Mouse (Mus musculus): ENCODE measurements around the gene Trpm8. TPM values are rescaled to one million over a fixed set of nuclear protein-coding genes. Genes with fewer than 3 reads are reported as not detected.

Trpm8 gene
- polyA plus RNA-seq, 1 experiment from 2014 or later = not detected

- no peaks in the 10 kb centered on the region for H3K4me1 ChIP-seq (replicated peaks; ENCODE audit: control insufficient read depth, insufficient read depth, low read length)
- no peaks in the 10 kb centered on the region for H3K36me3 ChIP-seq (ENCODE audit: control insufficient read depth, insufficient read depth)
- ATAC-seq = no peak
- H3K4me2 ChIP-seq (replicated peaks; ENCODE audit: low read depth) = no peak overlapping the region
- H3K9me3 ChIP-seq (ENCODE audit: control insufficient read depth) = peaks cover 20% of the 10 kb centered on the region; the same call in 1 of the 2 replicates
- H3K4me3 ChIP-seq (ENCODE audit: low read depth, low read length) = no peak overlapping the region
- no peaks in the 10 kb centered on the region for H3K27me3 ChIP-seq (replicated peaks; ENCODE audit: control insufficient read depth, insufficient read depth, low read length)
- no peak overlapping the region for H3K9ac ChIP-seq (ENCODE audit: low read depth, low read length)
- TF ChIP-seq CTCF (IDR thresholded peaks at IDR 0.05; ENCODE audit: low read depth) = no peak
- H3K27ac ChIP-seq (ENCODE audit: low read depth, low read length) = no peak overlapping the region
- whole genome bisulfite sequencing = 54% methylated on average over 2 of the region's 2 CpGs
Observed at GRCm38 (mm10) chr1:88292057-88292456, 14.6 kb downstream of the Trpm8 start.

GRCm38 (mm10) chr1:88294650-88295049 is 17.2 kb downstream of the Trpm8 start:
- no peak for ATAC-seq
- H3K4me2 ChIP-seq (replicated peaks; ENCODE audit: low read depth) = no peak overlapping the region
- 13% methylated on average over 1 of the region's 1 CpGs for WGBS
- no peak overlapping the region for H3K27ac ChIP-seq (ENCODE audit: low read depth, low read length)
- no peaks in the 10 kb centered on the region for H3K36me3 ChIP-seq (ENCODE audit: control insufficient read depth, insufficient read depth)
- no peaks in the 10 kb centered on the region for H3K4me1 ChIP-seq (replicated peaks; ENCODE audit: control insufficient read depth, insufficient read depth, low read length)
- TF ChIP-seq CTCF (IDR thresholded peaks at IDR 0.05; ENCODE audit: low read depth) = no peak
- no peak overlapping the region for H3K4me3 ChIP-seq (ENCODE audit: low read depth, low read length)
- H3K9ac ChIP-seq (ENCODE audit: low read depth, low read length) = no peak overlapping the region
- peaks cover 21% of the 10 kb centered on the region; the same call in 1 of the 2 replicates for H3K9me3 ChIP-seq (ENCODE audit: control insufficient read depth)
- no peaks in the 10 kb centered on the region for H3K27me3 ChIP-seq (replicated peaks; ENCODE audit: control insufficient read depth, insufficient read depth, low read length)

GRCm38 (mm10) chr1:88296171-88296920 is 18.9 kb downstream of the Trpm8 start:
- Histone ChIP-seq H3K27ac (ENCODE audit: low read depth, low read length) (no peak overlapping the region), H3K36me3 (ENCODE audit: control insufficient read depth, insufficient read depth) (no peaks in the 10 kb centered on the region), H3K4me2 (replicated peaks; ENCODE audit: low read depth) (no peak overlapping the region), H3K27me3 (replicated peaks; ENCODE audit: control insufficient read depth, insufficient read depth, low read length) (no peaks in the 10 kb centered on the region), H3K9ac (ENCODE audit: low read depth, low read length) (no peak overlapping the region), H3K4me3 (ENCODE audit: low read depth, low read length) (no peak overlapping the region), H3K9me3 (ENCODE audit: control insufficient read depth) (peaks cover 27% of the 10 kb centered on the region), H3K4me1 (replicated peaks; ENCODE audit: control insufficient read depth, insufficient read depth, low read length) (no peaks in the 10 kb centered on the region)
- 73% methylated on average over 4 of the region's 4 CpGs for WGBS
- 0 out of 2 replicates have a peak, but pooled peaks have one; percentile 5 for ATAC-seq
- no peak for TF ChIP-seq CTCF (IDR thresholded peaks at IDR 0.05; ENCODE audit: low read depth)

GRCm38 (mm10) chr1:88297480-88298258 is 20.2 kb downstream of the Trpm8 start:
- WGBS = 64% methylated on average over 7 of the region's 7 CpGs
- H3K36me3 ChIP-seq (ENCODE audit: control insufficient read depth, insufficient read depth) = no peaks in the 10 kb centered on the region
- H3K27ac ChIP-seq (ENCODE audit: low read depth, low read length) = no peak overlapping the region
- no peak overlapping the region for H3K4me3 ChIP-seq (ENCODE audit: low read depth, low read length)
- no peak for TF ChIP-seq CTCF (IDR thresholded peaks at IDR 0.05; ENCODE audit: low read depth)
- no peaks in the 10 kb centered on the region for H3K27me3 ChIP-seq (replicated peaks; ENCODE audit: control insufficient read depth, insufficient read depth, low read length)
- H3K9ac ChIP-seq (ENCODE audit: low read depth, low read length) = no peak overlapping the region
- no peak for ATAC-seq
- no peak overlapping the region for H3K4me2 ChIP-seq (replicated peaks; ENCODE audit: low read depth)
- H3K9me3 ChIP-seq (ENCODE audit: control insufficient read depth) = peaks cover 27% of the 10 kb centered on the region
- H3K4me1 ChIP-seq (replicated peaks; ENCODE audit: control insufficient read depth, insufficient read depth, low read length) = no peaks in the 10 kb centered on the region

DNA sequence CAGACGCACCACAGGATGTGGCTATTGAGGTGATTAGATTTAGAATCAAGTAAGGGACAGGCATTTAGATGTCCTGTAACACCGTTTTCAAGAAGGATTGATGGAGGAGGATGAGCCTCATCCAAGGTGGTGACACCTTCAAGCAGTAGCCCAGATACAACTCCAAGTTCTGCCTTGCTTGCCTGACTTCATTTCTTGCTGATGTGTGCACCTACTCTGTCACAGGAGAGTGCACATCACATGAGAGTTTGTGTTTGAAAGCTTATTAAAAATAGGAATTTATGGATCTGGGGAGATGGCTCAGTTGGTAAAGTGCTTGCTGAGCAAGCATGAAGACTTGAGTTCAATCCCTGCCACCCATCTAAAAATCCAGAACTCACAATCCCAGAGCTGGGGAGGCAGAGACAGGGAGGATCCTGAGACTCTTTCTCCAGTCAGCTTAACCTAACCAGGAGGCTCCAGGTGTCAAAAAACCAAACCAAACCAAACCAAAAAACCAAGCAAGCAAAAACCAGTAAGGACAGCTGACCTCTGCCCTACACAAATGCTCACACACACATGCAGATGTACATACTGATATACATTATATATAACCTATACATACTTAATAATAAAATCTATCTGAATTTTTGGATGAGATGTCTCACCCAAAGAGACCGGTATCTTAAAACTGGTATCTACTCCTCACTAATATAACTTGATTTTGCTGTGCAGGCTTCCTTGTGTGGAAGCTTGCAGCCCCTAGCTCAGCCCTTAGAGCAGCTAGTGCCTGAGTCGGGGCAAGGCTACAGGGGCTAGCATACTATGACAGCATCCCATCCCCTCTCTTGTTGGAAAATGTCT is 21.4 kb downstream of the Trpm8 start:
- H3K4me3 ChIP-seq (ENCODE audit: low read depth, low read length) = no peak overlapping the region
- 63% methylated on average over 4 of the region's 4 CpGs for WGBS
- no peaks in the 10 kb centered on the region for H3K36me3 ChIP-seq (ENCODE audit: control insufficient read depth, insufficient read depth)
- H3K9ac ChIP-seq (ENCODE audit: low read depth, low read length) = no peak overlapping the region
- no peak for ATAC-seq
- peaks cover 30% of the 10 kb centered on the region for H3K9me3 ChIP-seq (ENCODE audit: control insufficient read depth)
- H3K27ac ChIP-seq (ENCODE audit: low read depth, low read length) = no peak overlapping the region
- no peak for TF ChIP-seq CTCF (IDR thresholded peaks at IDR 0.05; ENCODE audit: low read depth)
- no peaks in the 10 kb centered on the region for H3K4me1 ChIP-seq (replicated peaks; ENCODE audit: control insufficient read depth, insufficient read depth, low read length)
- no peak overlapping the region for H3K4me2 ChIP-seq (replicated peaks; ENCODE audit: low read depth)
- no peaks in the 10 kb centered on the region for H3K27me3 ChIP-seq (replicated peaks; ENCODE audit: control insufficient read depth, insufficient read depth, low read length)

DNA sequence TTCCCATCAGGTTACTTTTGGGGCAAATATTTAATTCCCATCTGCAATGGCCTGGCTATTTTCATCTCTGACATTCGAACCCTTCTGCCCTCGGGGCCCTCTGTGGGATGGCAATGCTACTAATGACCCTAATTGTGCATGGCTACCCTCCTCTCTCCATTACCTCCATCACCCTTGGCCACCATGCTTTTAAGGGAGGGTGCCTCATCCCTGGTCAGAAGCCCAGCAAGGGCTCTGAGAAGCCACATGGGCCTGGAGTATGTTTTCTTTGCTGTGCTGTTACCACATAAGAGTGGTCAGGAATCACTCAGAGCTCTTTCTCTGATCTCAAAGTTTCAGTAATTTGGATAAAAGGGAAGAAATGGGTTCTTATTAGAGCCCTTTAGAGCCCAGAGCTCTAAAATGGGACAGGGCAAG is 22.1 kb downstream of the Trpm8 start:
- 76% methylated on average over 2 of the region's 2 CpGs for WGBS
- Histone ChIP-seq H3K27me3 (replicated peaks; ENCODE audit: control insufficient read depth, insufficient read depth, low read length) (no peaks in the 10 kb centered on the region), H3K9me3 (ENCODE audit: control insufficient read depth) (peaks cover 35% of the 10 kb centered on the region), H3K4me3 (ENCODE audit: low read depth, low read length) (no peak overlapping the region), H3K4me2 (replicated peaks; ENCODE audit: low read depth) (no peak overlapping the region), H3K27ac (ENCODE audit: low read depth, low read length) (no peak overlapping the region), H3K36me3 (ENCODE audit: control insufficient read depth, insufficient read depth) (no peaks in the 10 kb centered on the region), H3K9ac (ENCODE audit: low read depth, low read length) (no peak overlapping the region), H3K4me1 (replicated peaks; ENCODE audit: control insufficient read depth, insufficient read depth, low read length) (no peaks in the 10 kb centered on the region)
- TF ChIP-seq CTCF (IDR thresholded peaks at IDR 0.05; ENCODE audit: low read depth) = no peak
- ATAC-seq = no peak
